Mouse (Mus musculus) small intestine, adult 2 months (tissue): ENCODE measurements around the gene Mus81. TPM values are rescaled to one million over a fixed set of nuclear protein-coding genes. Genes with fewer than 3 reads are reported as not detected.
"Not testable (repeated sequence)": the region's sequence is repeated elsewhere in the genome, so short reads cannot be mapped to it uniquely, and the experiment has no call there.

ENCODE experiments used
- H3K27ac ChIP-seq: fragments of 200-500 bp; 2 replicates; pipeline ENCODE4 v1.5.1; 2012; ENCODE audit warnings: low read depth, low read length, control low read depth, inconsistent platforms; ENCODE audit not compliant: insufficient read depth
- H3K27me3 ChIP-seq: fragments of 200-500 bp; 2 replicates; pipeline ENCODE4 v1.6.1; 2012; ENCODE audit warnings: mild to moderate bottlenecking, moderate library complexity, low read length, inconsistent platforms; ENCODE audit not compliant: control insufficient read depth, insufficient read depth
- H3K36me3 ChIP-seq: fragments of 200-500 bp; 2 replicates; pipeline ENCODE4 v1.6.1; 2012; ENCODE audit warnings: mild to moderate bottlenecking, low read length, control low read depth, inconsistent platforms; ENCODE audit not compliant: control insufficient read depth, insufficient read depth
- H3K4me1 ChIP-seq: fragments of 200-500 bp; 2 replicates; pipeline ENCODE4 v1.6.1; 2012; ENCODE audit warnings: low read length, inconsistent platforms, mixed read lengths; ENCODE audit not compliant: control insufficient read depth, insufficient read depth, insufficient read length
- H3K4me3 ChIP-seq: fragments of 200-500 bp; 2 replicates; pipeline ENCODE4 v1.5.1; 2012; ENCODE audit warnings: low read depth, mild to moderate bottlenecking, control low read depth, inconsistent platforms, low read length, moderate library complexity
- CTCF ChIP-seq: fragments of 200-500 bp; IDR thresholded peaks from 2 replicates; pipeline ENCODE4 v1.5.1; 2012; ENCODE audit warnings: low read depth, mild to moderate bottlenecking, control low read depth, inconsistent platforms, low read length, moderate library complexity, mixed read lengths; ENCODE audit not compliant: insufficient replicate concordance, insufficient read length; ENCODE audit errors: extremely low read depth
- POLR2A ChIP-seq: fragments of 200-500 bp; IDR thresholded peaks from 2 replicates; pipeline ENCODE4 v1.6.1; 2012; ENCODE audit warnings: low read depth, mild to moderate bottlenecking, control low read depth, inconsistent platforms, low read length, moderate library complexity
- WGBS: fragments of 180-500 bp; shearing (Covaris S2); methylation state at CpG from one replicate; pipeline ENCODE4 v1.1.7; 2018; 5-methylcytosine and 5-hydroxymethylcytosine counted together
- polyA plus RNA-seq: library from polyadenylated mRNA; depleted of rRNA; stranded (reverse); fragments of >200 nt; gene quantifications from 2 replicates; pipeline ENCODE4 v1.2.3, GENCODE M21; 2012

The Mus81 gene
- polyA plus RNA-seq, 1 experiment = 29.1 TPM

GRCm38 (mm10) chr19:5490313-5490897, 2.2 kb upstream of the Mus81 start, which contains the start of gene Cfl1:
Gene Cfl1 (plus strand): TSS chr19:5490455.
- Histone ChIP-seq H3K4me1 (peaks cover 15% of the 10 kb centered on the region; the same call in 1 of the 2 replicates), H3K36me3 (peaks cover 24% of the 10 kb centered on the region), H3K27ac (peak within 1 kb of the TSS; percentile 100), H3K27me3 (no peaks in the 10 kb centered on the region), H3K4me3 (peak within 1 kb of the TSS; percentile 90)
- peak; percentile 99 for TF ChIP-seq POLR2A
- no peak for TF ChIP-seq CTCF
- WGBS = under 1% methylated on average over 62 of the region's 62 CpGs

GRCm38 (mm10) chr19:5489721-5490120, 1.5 kb upstream of the Mus81 start:
- 17% methylated on average over 10 of the region's 10 CpGs for WGBS
- not testable (repeated sequence) for H3K4me3 ChIP-seq, H3K27me3 ChIP-seq
- peaks cover 13% of the 10 kb centered on the region; the same call in 1 of the 2 replicates for H3K4me1 ChIP-seq
- peaks cover 20% of the 10 kb centered on the region for H3K36me3 ChIP-seq
- peak overlapping the region; percentile 97 for H3K27ac ChIP-seq

- Histone ChIP-seq H3K4me3 (peak overlapping the region; percentile 90), H3K27me3 (no peaks in the 10 kb centered on the region), H3K4me1 (peaks cover 12% of the 10 kb centered on the region; the same call in 1 of the 2 replicates), H3K36me3 (peaks cover 18% of the 10 kb centered on the region), H3K27ac (peak overlapping the region; percentile 99)
- WGBS = 1% methylated on average over 26 of the region's 26 CpGs
- TF ChIP-seq POLR2A (peak; percentile 81), CTCF (no peak)
Measured at GRCm38 (mm10) chr19:5488878-5489571, 823 bp upstream of the Mus81 start.

GRCm38 (mm10) chr19:5486771-5487170, 1.4 kb downstream of the Mus81 start:
- H3K27ac ChIP-seq = no peak overlapping the region
- TF ChIP-seq CTCF = no peak
- no peak for TF ChIP-seq POLR2A
- whole genome bisulfite sequencing = 50% methylated on average over 4 of the region's 4 CpGs
- H3K27me3 ChIP-seq = no peaks in the 10 kb centered on the region
- peaks cover 8% of the 10 kb centered on the region; the same call in 1 of the 2 replicates for H3K4me1 ChIP-seq
- no peak overlapping the region for H3K4me3 ChIP-seq
- H3K36me3 ChIP-seq = peaks cover 7% of the 10 kb centered on the region; the same call in 1 of the 2 replicates

- H3K4me1 ChIP-seq = peaks cover 8% of the 10 kb centered on the region; the same call in 1 of the 2 replicates
- peaks cover 7% of the 10 kb centered on the region; the same call in 1 of the 2 replicates for H3K36me3 ChIP-seq
- 37% methylated on average over 8 of the region's 8 CpGs for WGBS
- no peaks in the 10 kb centered on the region for H3K27me3 ChIP-seq
- no peak overlapping the region for H3K4me3 ChIP-seq
- H3K27ac ChIP-seq = no peak overlapping the region
- TF ChIP-seq POLR2A (no peak), CTCF (no peak)
Measured at GRCm38 (mm10) chr19:5486286-5486685, 1.9 kb downstream of the Mus81 start.

GRCm38 (mm10) chr19:5485821-5486220, 2.4 kb downstream of the Mus81 start:
- Histone ChIP-seq H3K4me1 (peaks cover 8% of the 10 kb centered on the region; the same call in 1 of the 2 replicates), H3K4me3 (no peak overlapping the region), H3K27me3 (no peaks in the 10 kb centered on the region), H3K27ac (no peak overlapping the region), H3K36me3 (peaks cover 7% of the 10 kb centered on the region; the same call in 1 of the 2 replicates)
- TF ChIP-seq POLR2A = no peak
- TF ChIP-seq CTCF = no peak
- WGBS = 90% methylated on average over 7 of the region's 7 CpGs

- WGBS = 86% methylated on average over 8 of the region's 8 CpGs
- Histone ChIP-seq H3K27ac (no peak overlapping the region), H3K27me3 (no peaks in the 10 kb centered on the region), H3K36me3 (peaks cover 7% of the 10 kb centered on the region; the same call in 1 of the 2 replicates), H3K4me3 (no peak overlapping the region), H3K4me1 (peaks cover 8% of the 10 kb centered on the region; the same call in 1 of the 2 replicates)
- TF ChIP-seq POLR2A (no peak), CTCF (no peak)
Measured at GRCm38 (mm10) chr19:5485371-5485770, 2.8 kb downstream of the Mus81 start.
